Mouse (Mus musculus) small intestine, adult 2 months (tissue): ENCODE measurements around the gene Skil. TPM values are rescaled to one million over a fixed set of nuclear protein-coding genes. Genes with fewer than 3 reads are reported as not detected.

Experiments
- H3K27ac ChIP-seq: fragments of 200-500 bp; 2 replicates; pipeline ENCODE4 v1.5.1; 2012; ENCODE audit warnings: low read depth, low read length, control low read depth, inconsistent platforms; ENCODE audit not compliant: insufficient read depth
- H3K27me3 ChIP-seq: fragments of 200-500 bp; 2 replicates; pipeline ENCODE4 v1.6.1; 2012; ENCODE audit warnings: mild to moderate bottlenecking, moderate library complexity, low read length, inconsistent platforms; ENCODE audit not compliant: control insufficient read depth, insufficient read depth
- H3K36me3 ChIP-seq: fragments of 200-500 bp; 2 replicates; pipeline ENCODE4 v1.6.1; 2012; ENCODE audit warnings: mild to moderate bottlenecking, low read length, control low read depth, inconsistent platforms; ENCODE audit not compliant: control insufficient read depth, insufficient read depth
- H3K4me1 ChIP-seq: fragments of 200-500 bp; 2 replicates; pipeline ENCODE4 v1.6.1; 2012; ENCODE audit warnings: low read length, inconsistent platforms, mixed read lengths; ENCODE audit not compliant: control insufficient read depth, insufficient read depth, insufficient read length
- H3K4me3 ChIP-seq: fragments of 200-500 bp; 2 replicates; pipeline ENCODE4 v1.5.1; 2012; ENCODE audit warnings: low read depth, mild to moderate bottlenecking, control low read depth, inconsistent platforms, low read length, moderate library complexity
- CTCF ChIP-seq: fragments of 200-500 bp; IDR thresholded peaks from 2 replicates; pipeline ENCODE4 v1.5.1; 2012; ENCODE audit warnings: low read depth, mild to moderate bottlenecking, control low read depth, inconsistent platforms, low read length, moderate library complexity, mixed read lengths; ENCODE audit not compliant: insufficient replicate concordance, insufficient read length; ENCODE audit errors: extremely low read depth
- POLR2A ChIP-seq: fragments of 200-500 bp; IDR thresholded peaks from 2 replicates; pipeline ENCODE4 v1.6.1; 2012; ENCODE audit warnings: low read depth, mild to moderate bottlenecking, control low read depth, inconsistent platforms, low read length, moderate library complexity
- WGBS: fragments of 180-500 bp; shearing (Covaris S2); methylation state at CpG from one replicate; pipeline ENCODE4 v1.1.7; 2018; 5-methylcytosine and 5-hydroxymethylcytosine counted together
- polyA plus RNA-seq: library from polyadenylated mRNA; depleted of rRNA; stranded (reverse); fragments of >200 nt; gene quantifications from 2 replicates; pipeline ENCODE4 v1.2.3, GENCODE M21; 2012; rRNA removed

Gene Skil
- polyA plus RNA-seq, 1 experiment, result 8.5 TPM

- H3K27ac ChIP-seq, result no peak overlapping the region
- no peaks in the 10 kb centered on the region for H3K27me3 ChIP-seq
- 53% methylated on average over 6 of the region's 6 CpGs for WGBS
- H3K4me1 ChIP-seq, result no peaks in the 10 kb centered on the region
- TF ChIP-seq POLR2A, result no peak
- no peak for TF ChIP-seq CTCF
- no peak overlapping the region for H3K4me3 ChIP-seq
- no peaks in the 10 kb centered on the region for H3K36me3 ChIP-seq
Observed at GRCm38 (mm10) chr3:31161336-31161735, 66.5 kb downstream of the Skil start.

- Histone ChIP-seq H3K36me3 (no peaks in the 10 kb centered on the region), H3K27ac (no peak overlapping the region), H3K27me3 (no peaks in the 10 kb centered on the region), H3K4me1 (no peaks in the 10 kb centered on the region), H3K4me3 (no peak overlapping the region)
- TF ChIP-seq POLR2A (no peak), CTCF (no peak)
- 92% methylated on average over 14 of the region's 14 CpGs for WGBS
Observed at GRCm38 (mm10) chr3:31162860-31163259, 68.0 kb downstream of the Skil start.

GRCm38 (mm10) chr3:31165803-31166202, 70.9 kb downstream of the Skil start:
- no peak overlapping the region for H3K4me3 ChIP-seq
- H3K36me3 ChIP-seq, result no peaks in the 10 kb centered on the region
- no peak overlapping the region for H3K27ac ChIP-seq
- H3K27me3 ChIP-seq, result no peaks in the 10 kb centered on the region
- 77% methylated on average over 3 of the region's 3 CpGs for WGBS
- no peak for TF ChIP-seq POLR2A
- TF ChIP-seq CTCF, result no peak
- H3K4me1 ChIP-seq, result no peaks in the 10 kb centered on the region

- Histone ChIP-seq H3K27ac (no peak overlapping the region), H3K27me3 (no peaks in the 10 kb centered on the region), H3K4me1 (no peaks in the 10 kb centered on the region), H3K4me3 (no peak overlapping the region), H3K36me3 (no peaks in the 10 kb centered on the region)
- TF ChIP-seq POLR2A (no peak), CTCF (no peak)
- 66% methylated on average over 12 of the region's 12 CpGs for WGBS
Observed at GRCm38 (mm10) chr3:31166365-31166871, 71.6 kb downstream of the Skil start.

Other genes with a start within 250 kb of the Skil start
- 19.1 and 35.8 TPM in 2 replicates for gene Gpr160, start 239.1 kb upstream of the Skil start, polyA plus RNA-seq
- gene Phc3, start 125.6 kb upstream of the Skil start, polyA plus RNA-seq, result 13.0 and 21.8 TPM in 2 replicates
- 4.9 and 7.0 TPM in 2 replicates for gene Prkci, start 99.3 kb upstream of the Skil start, polyA plus RNA-seq
- gene Cldn11, start 54.9 kb downstream of the Skil start, polyA plus RNA-seq, result 0.06 and 0.42 TPM in 2 replicates
- gene Slc7a14, start 215.3 kb downstream of the Skil start, polyA plus RNA-seq, result 0.15 and 0.25 TPM in 2 replicates